33 mouse cellular contexts compared by ENCODE assay signal in the genomic region with DNA sequence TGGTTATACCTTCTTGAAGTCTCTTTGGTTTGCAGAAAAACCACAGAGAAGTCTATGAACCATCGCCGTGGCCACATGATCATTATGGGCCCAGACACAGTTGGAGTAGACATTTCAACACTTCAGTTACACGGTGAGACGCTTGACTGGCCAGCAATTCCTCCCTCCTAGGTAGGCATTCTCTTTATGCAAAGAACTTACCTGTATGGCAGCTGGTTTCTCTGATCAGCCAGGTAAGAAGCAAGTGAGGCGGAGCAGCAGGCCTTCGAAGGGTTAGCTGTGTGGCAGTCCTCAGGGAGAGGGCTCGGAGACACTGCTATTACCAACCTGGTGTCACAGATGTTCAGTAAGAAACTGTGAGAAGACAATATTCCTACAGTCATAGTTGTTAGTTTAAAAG. TPM values are rescaled to one million over a fixed set of nuclear protein-coding genes. Genes with fewer than 3 reads are reported as not detected.
DNase-seq lines count a peak whose midpoint lies in the region; ATAC-seq lines count a peak whose summit lies in the region.
"Had no signal": no experiment of that assay in that cellular context is flagged by ENCODE, and none has a peak within 500 bp of the region (broad histone marks: within the 10 kb centered on the region; RNA-seq: fewer than 3 reads in every experiment).

No protein-coding gene starts in this region.

- intact Hi-C loops in left cerebral cortex, postnatal 4 days (cut with DNase I), result no loop called here
- intact Hi-C loops in left cerebral cortex, postnatal 10 days (cut with DNase I), result no loop called here

- no peak overlapping the region for H3K27ac ChIP-seq in intestine, embryonic 14.5 days (ENCODE audit: low read depth)
- H3K27ac ChIP-seq in intestine, embryonic 15.5 days, result no peak overlapping the region
- H3K27ac ChIP-seq in kidney, embryonic 14.5 days (ENCODE audit: low read depth, low read length), result no peak overlapping the region
- H3K27ac ChIP-seq: embryonic facial prominence, embryonic 10.5 days; embryonic facial prominence, embryonic 13.5 days; forebrain, embryonic 12.5 days; forebrain, embryonic 15.5 days; gastrocnemius, adult 2 months; heart, embryonic 15.5 days; hindbrain, embryonic 14.5 days; hindbrain, postnatal 0 days had no signal

- no peak overlapping the region for H3K9ac ChIP-seq in intestine, embryonic 14.5 days (ENCODE audit: low read length)
- no peak overlapping the region for H3K9ac ChIP-seq in intestine, embryonic 15.5 days
- H3K9ac ChIP-seq in kidney, embryonic 14.5 days (ENCODE audit: low read depth, low read length), result no peak overlapping the region
- H3K9ac ChIP-seq: embryonic facial prominence, embryonic 13.5 days; forebrain, embryonic 12.5 days; forebrain, embryonic 15.5 days; heart, embryonic 12.5 days; heart, embryonic 15.5 days; hindbrain, embryonic 14.5 days had no signal

- 83% methylated on average over 7 of the region's 7 CpGs for WGBS in intestine, embryonic 14.5 days
- WGBS in intestine, embryonic 15.5 days, result 82% methylated on average over 7 of the region's 7 CpGs
- WGBS in kidney, embryonic 14.5 days, result 59% methylated on average over 7 of the region's 7 CpGs

- no peaks in the 10 kb centered on the region for H3K27me3 ChIP-seq in intestine, embryonic 14.5 days (replicated peaks; ENCODE audit: control insufficient read depth, insufficient read depth, low read length)
- no peaks in the 10 kb centered on the region for H3K27me3 ChIP-seq in intestine, embryonic 15.5 days (replicated peaks)
- H3K27me3 ChIP-seq in kidney, embryonic 14.5 days (ENCODE audit: control insufficient read depth, insufficient read depth, low read length), result no peaks in the 10 kb centered on the region
- H3K27me3 ChIP-seq: CH12.LX; embryonic facial prominence, embryonic 13.5 days; forebrain, embryonic 12.5 days; forebrain, embryonic 15.5 days; heart, embryonic 12.5 days; heart, embryonic 15.5 days; Patski had no signal

- H3K4me2 ChIP-seq in intestine, embryonic 14.5 days (ENCODE audit: low read length), result no peak overlapping the region
- H3K4me2 ChIP-seq in intestine, embryonic 15.5 days (replicated peaks), result no peak overlapping the region
- no peak overlapping the region for H3K4me2 ChIP-seq in kidney, embryonic 14.5 days (replicated peaks; ENCODE audit: low read depth, low read length)
- H3K4me2 ChIP-seq: embryonic facial prominence, embryonic 13.5 days; forebrain, embryonic 12.5 days; forebrain, embryonic 15.5 days; heart, embryonic 12.5 days; heart, embryonic 15.5 days; hindbrain, embryonic 14.5 days had no signal

- no peak for ATAC-seq in intestine, embryonic 14.5 days (replicated peaks; ENCODE audit: low FRiP score, low TSS enrichment, low read depth)
- no peak for ATAC-seq in intestine, embryonic 15.5 days
- ATAC-seq in kidney, embryonic 14.5 days (ENCODE audit: low FRiP score, low TSS enrichment), result peak; percentile 52; the same call in 1 of the 2 replicates
- no peak for ATAC-seq in megakaryocyte-erythroid progenitor cell, adult 5-6 weeks (replicated peaks; ENCODE audit: low FRiP score, low TSS enrichment, poor library complexity, severe bottlenecking)
- ATAC-seq: forebrain, embryonic 15.5 days; hindbrain, postnatal 0 days; Patski had no signal

- peak; percentile 44 for DNase-seq in intestine, embryonic 14.5 days (ENCODE audit: low spot score)
- peak; percentile 40 for DNase-seq in kidney, adult 18-20 months
- peak; percentile 21 for DNase-seq in kidney, postnatal 10 days
- DNase-seq in left cerebral cortex, postnatal 4 days, result no peak
- no peak for DNase-seq in left cerebral cortex, postnatal 10 days (ENCODE audit: extremely low spot score in 1 of 2, low spot score in 2 of 2)
- DNase-seq: adrenal gland, postnatal 10 days; B cell, adult 2 months; cerebellum, adult 11-12 months; cerebellum, adult 8-10 months; cerebellum, postnatal 10 days; cerebellum, postnatal 36 days; embryo, embryonic 11 days; gastrocnemius, adult 2 months; gastrocnemius, postnatal 14 days; heart, adult 18-20 months; heart, postnatal 10 days; heart, postnatal 4 days had no signal

- no peaks in the 10 kb centered on the region for H3K9me3 ChIP-seq in intestine, embryonic 14.5 days (ENCODE audit: control insufficient read depth, low read length)
- H3K9me3 ChIP-seq in intestine, embryonic 15.5 days, result no peaks in the 10 kb centered on the region
- H3K9me3 ChIP-seq in kidney, embryonic 14.5 days (ENCODE audit: control insufficient read depth, low read length), result no peaks in the 10 kb centered on the region
- H3K9me3 ChIP-seq: embryonic facial prominence, embryonic 10.5 days; embryonic facial prominence, embryonic 13.5 days; forebrain, embryonic 12.5 days; forebrain, embryonic 15.5 days; heart, embryonic 15.5 days had no signal

- H3K36me3 ChIP-seq in intestine, embryonic 14.5 days (ENCODE audit: control insufficient read depth, insufficient read depth, low read length), result no peaks in the 10 kb centered on the region
- no peaks in the 10 kb centered on the region for H3K36me3 ChIP-seq in intestine, embryonic 15.5 days
- no peaks in the 10 kb centered on the region for H3K36me3 ChIP-seq in kidney, embryonic 14.5 days (ENCODE audit: control insufficient read depth, insufficient read depth, low read length)
- H3K36me3 ChIP-seq: embryonic facial prominence, embryonic 10.5 days; embryonic facial prominence, embryonic 13.5 days; forebrain, embryonic 12.5 days; forebrain, embryonic 15.5 days; G1E; heart, embryonic 12.5 days; heart, embryonic 15.5 days had no signal

- H3K4me3 ChIP-seq in intestine, embryonic 14.5 days (ENCODE audit: low read depth, low read length), result no peak overlapping the region
- no peak overlapping the region for H3K4me3 ChIP-seq in intestine, embryonic 15.5 days (replicated peaks)
- H3K4me3 ChIP-seq in kidney, embryonic 14.5 days (ENCODE audit: low read length), result no peak overlapping the region
- H3K4me3 ChIP-seq: embryonic facial prominence, embryonic 10.5 days; embryonic facial prominence, embryonic 13.5 days; erythroblast, embryonic 14.5 days; forebrain, embryonic 12.5 days; forebrain, embryonic 15.5 days; gastrocnemius, adult 2 months; heart, embryonic 12.5 days; heart, embryonic 15.5 days had no signal

- H3K4me1 ChIP-seq in intestine, embryonic 14.5 days (replicated peaks; ENCODE audit: control insufficient read depth, insufficient read depth, low read length), result no peaks in the 10 kb centered on the region
- no peaks in the 10 kb centered on the region for H3K4me1 ChIP-seq in intestine, embryonic 15.5 days (replicated peaks)
- H3K4me1 ChIP-seq in kidney, embryonic 14.5 days (ENCODE audit: control insufficient read depth, insufficient read depth, low read length), result 0 out of 2 replicates have a peak, but pooled peaks cover 3% of the 10 kb centered on the region
- H3K4me1 ChIP-seq: forebrain, embryonic 12.5 days; forebrain, embryonic 15.5 days had no signal

RNA-seq across cellular contexts. Expression of gene Gm36028, which starts 0.7 kb away (rescaled TPM):
- polyA plus RNA-seq in intestine, embryonic 14.5 days (2014; fragmentation: Nextera tagmentation; extraction: Ambion mirVana), result not detected in 2 replicates
- 0.80 and 1.8 TPM in 2 replicates for polyA plus RNA-seq in intestine, embryonic 15.5 days (2015; fragmentation: Nextera tagmentation; extraction: Ambion mirVana)
- polyA plus RNA-seq in kidney, embryonic 14.5 days (2014; fragmentation: Nextera tagmentation; extraction: Ambion mirVana), result 0.26 TPM in 1 of 2 replicates, not detected in the other
- total RNA-seq in megakaryocyte-erythroid progenitor cell, adult 5-6 weeks (2014; fragmentation: Nextera tagmentation), result not detected in 2 replicates
- not detected in 2 replicates for total RNA-seq in megakaryocyte-erythroid progenitor cell, adult 5-6 weeks (2017)
- not detected for total RNA-seq in left cerebral cortex, postnatal 4 days (2021)
- under 1 TPM in 1 of 2 experiments, not detected in 1; 0.32 TPM for total RNA-seq in left cerebral cortex, postnatal 10 days (2021)
- total RNA-seq: CH12.LX; gastrocnemius, adult 2 months; gastrocnemius, postnatal 14 days; gastrocnemius, postnatal 4 days; hindbrain, postnatal 0 days had no signal
- polyA plus RNA-seq: erythroblast, embryonic 14.5 days; G1E; hindbrain, embryonic 14.5 days had no signal

RNA-seq across cellular contexts. Expression of gene Lrrc58, which starts 8.0 kb away (rescaled TPM):
- polyA plus RNA-seq in intestine, embryonic 14.5 days (2014; fragmentation: Nextera tagmentation; extraction: Ambion mirVana), result 56.2 and 59.7 TPM in 2 replicates
- 48.0 and 52.4 TPM in 2 replicates for polyA plus RNA-seq in intestine, embryonic 15.5 days (2015; fragmentation: Nextera tagmentation; extraction: Ambion mirVana)
- polyA plus RNA-seq in kidney, embryonic 14.5 days (2014; fragmentation: Nextera tagmentation; extraction: Ambion mirVana), result 51.5 and 78.1 TPM in 2 replicates
- total RNA-seq in megakaryocyte-erythroid progenitor cell, adult 5-6 weeks (2014; fragmentation: Nextera tagmentation), result 29.8 and 33.2 TPM in 2 replicates
- total RNA-seq in megakaryocyte-erythroid progenitor cell, adult 5-6 weeks (2017), result 26.7 and 37.5 TPM in 2 replicates
- total RNA-seq in left cerebral cortex, postnatal 4 days (2021), result 10 to 100 TPM; 94.4 to 98.1 TPM
- total RNA-seq in left cerebral cortex, postnatal 10 days (2021), result 100 to 1,000 TPM; 101 to 114 TPM

RNA-seq across cellular contexts. Expression of gene Gpr156, which starts 56.1 kb away (rescaled TPM):
- 0.42 and 0.61 TPM in 2 replicates for polyA plus RNA-seq in intestine, embryonic 14.5 days (2014; fragmentation: Nextera tagmentation; extraction: Ambion mirVana)
- 0.11 and 0.23 TPM in 2 replicates for polyA plus RNA-seq in intestine, embryonic 15.5 days (2015; fragmentation: Nextera tagmentation; extraction: Ambion mirVana)
- polyA plus RNA-seq in kidney, embryonic 14.5 days (2014; fragmentation: Nextera tagmentation; extraction: Ambion mirVana), result 0.57 and 1.1 TPM in 2 replicates
- total RNA-seq in megakaryocyte-erythroid progenitor cell, adult 5-6 weeks (2014; fragmentation: Nextera tagmentation), result not detected in 2 replicates
- total RNA-seq in megakaryocyte-erythroid progenitor cell, adult 5-6 weeks (2017), result not detected in 2 replicates
- 1 to 10 TPM; 2.2 to 2.6 TPM for total RNA-seq in left cerebral cortex, postnatal 4 days (2021)
- 1 to 10 TPM; 1.3 to 1.4 TPM for total RNA-seq in left cerebral cortex, postnatal 10 days (2021)
- total RNA-seq: gastrocnemius, adult 2 months had no signal
- polyA plus RNA-seq: erythroblast, embryonic 14.5 days; G1E had no signal

Comparison
In these comparisons a context has a peak if more than half of its experiments do, and no peak if none do; other contexts are left out.
1. DNase-seq: peak in intestine, embryonic 14.5 days (single experiment), kidney, adult 18-20 months (single experiment) and kidney, postnatal 10 days (single experiment); none in left cerebral cortex, postnatal 4 days (single experiment) and left cerebral cortex, postnatal 10 days (0 of 2).